Mouse (Mus musculus) embryonic facial prominence, embryonic 15.5 days (tissue): ENCODE data around the gene Ndufs2. TPM values are rescaled to one million over a fixed set of nuclear protein-coding genes. Genes with fewer than 3 reads are reported as not detected.

ENCODE experiments used
- ATAC-seq: fragments of 200-750 bp; cut with Nextera tagmentation; 2 replicates; pipeline ENCODE4 v1.8.0; 2017; ENCODE audit warnings: low read depth, moderate TSS enrichment; ENCODE audit not compliant: insufficient number of reproducible peaks, low FRiP score, low TSS enrichment
- H3K27ac ChIP-seq: fragments of 300-500 bp; sonication (generic); replicated peaks from 2 replicates; pipeline ENCODE4 v1.5.1; 2015; ENCODE audit warnings: mild to moderate bottlenecking, inconsistent platforms
- H3K27me3 ChIP-seq: fragments of 300-500 bp; sonication (generic); 2 replicates; pipeline ENCODE4 v1.6.1; 2015; ENCODE audit warnings: inconsistent platforms
- H3K36me3 ChIP-seq: fragments of 300-500 bp; sonication (generic); 2 replicates; pipeline ENCODE4 v1.6.1; 2015; ENCODE audit warnings: mild to moderate bottlenecking, inconsistent platforms
- H3K4me1 ChIP-seq: fragments of 300-500 bp; sonication (generic); 2 replicates; pipeline ENCODE4 v1.6.1; 2015; ENCODE audit warnings: inconsistent platforms
- H3K4me2 ChIP-seq: fragments of 300-500 bp; sonication (generic); replicated peaks from 2 replicates; pipeline ENCODE4 v1.6.1; 2015; ENCODE audit warnings: mild to moderate bottlenecking, inconsistent platforms
- H3K4me3 ChIP-seq: fragments of 300-500 bp; sonication (generic); replicated peaks from 2 replicates; pipeline ENCODE4 v1.5.1; 2015; ENCODE audit warnings: mild to moderate bottlenecking, inconsistent platforms
- H3K9ac ChIP-seq: fragments of 300-500 bp; sonication (generic); 2 replicates; pipeline ENCODE4 v1.6.1; 2015; ENCODE audit warnings: inconsistent platforms
- H3K9me3 ChIP-seq: fragments of 300-500 bp; sonication (generic); replicated peaks from 2 replicates; pipeline ENCODE4 v1.6.1; 2016; ENCODE audit warnings: inconsistent platforms
- WGBS: fragments of 180-500 bp; shearing (Covaris S2); methylation state at CpG from one replicate; pipeline ENCODE4 v1.1.7; 2015; 5-methylcytosine and 5-hydroxymethylcytosine counted together
- polyA plus RNA-seq: library from polyadenylated mRNA; unstranded; fragments of >200 nt; fragmentation: Nextera tagmentation; extraction: Ambion mirVana; gene quantifications from 2 replicates; pipeline ENCODE4 v1.2.1, GENCODE M21; 2015

Ndufs2 gene
- polyA plus RNA-seq, 1 experiment from 2014 or later = 217 TPM

DNA sequence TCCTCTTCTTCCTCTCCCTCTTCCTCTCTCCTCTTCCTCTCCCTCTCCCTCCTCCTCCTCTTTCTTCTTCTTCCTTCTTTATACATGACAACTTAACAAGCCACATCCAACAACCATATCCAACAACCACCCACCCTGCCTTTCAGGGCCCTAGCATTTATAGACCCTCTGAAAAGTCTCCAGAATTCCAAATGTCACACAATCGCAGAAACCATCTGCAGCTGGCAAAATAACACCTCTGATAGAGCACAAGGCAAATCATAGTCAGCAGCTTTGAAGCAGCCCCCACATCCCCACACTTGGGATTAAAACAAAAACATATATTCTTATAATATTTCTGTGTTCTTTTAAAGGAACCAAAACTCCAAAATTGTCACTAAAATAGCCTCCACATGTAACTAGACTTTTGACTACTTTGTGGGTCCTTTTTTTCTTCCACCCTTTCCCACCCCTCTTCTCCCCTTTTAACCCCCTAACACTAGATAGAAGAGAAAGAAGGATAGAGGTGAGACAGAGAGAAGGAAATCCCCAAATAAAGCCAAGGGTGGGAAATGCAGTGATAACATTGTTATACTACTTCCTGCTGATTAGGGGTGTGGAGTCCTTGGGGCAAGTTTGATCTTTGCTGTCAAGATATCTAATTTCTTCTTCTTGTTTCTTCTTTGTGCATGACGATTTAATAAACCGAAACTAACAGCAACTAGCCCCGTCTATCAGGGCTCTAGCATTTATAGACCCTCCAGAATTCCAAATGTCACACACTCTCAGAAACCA, 15.0 kb upstream of the Ndufs2 start:
- no peaks in the 10 kb centered on the region for H3K27me3 ChIP-seq
- no peaks in the 10 kb centered on the region for H3K9me3 ChIP-seq
- WGBS = 31% methylated on average over 4 of the region's 4 CpGs
- H3K9ac ChIP-seq = no peak overlapping the region
- no peak overlapping the region for H3K27ac ChIP-seq
- ATAC-seq = no peak
- H3K4me1 ChIP-seq = peaks cover 28% of the 10 kb centered on the region
- no peaks in the 10 kb centered on the region for H3K36me3 ChIP-seq
- H3K4me2 ChIP-seq = no peak overlapping the region
- no peak overlapping the region for H3K4me3 ChIP-seq

- no peaks in the 10 kb centered on the region for H3K9me3 ChIP-seq
- WGBS = 76% methylated on average over 3 of the region's 3 CpGs
- peaks cover 10% of the 10 kb centered on the region; the same call in 1 of the 2 replicates for H3K36me3 ChIP-seq
- peak overlapping the region; percentile 91 for H3K27ac ChIP-seq
- peaks cover 17% of the 10 kb centered on the region for H3K4me1 ChIP-seq
- no peak overlapping the region for H3K4me3 ChIP-seq
- H3K4me2 ChIP-seq = peak overlapping the region; percentile 46; the same call in 1 of the 2 replicates
- no peak for ATAC-seq
- H3K27me3 ChIP-seq = no peaks in the 10 kb centered on the region
- no peak overlapping the region for H3K9ac ChIP-seq
Measured at GRCm38 (mm10) chr1:171263666-171264461, 12.7 kb upstream of the Ndufs2 start.

GRCm38 (mm10) chr1:171263185-171263611, 12.0 kb upstream of the Ndufs2 start:
- Histone ChIP-seq H3K27ac (peak overlapping the region; percentile 91), H3K4me2 (peak overlapping the region; percentile 46), H3K4me3 (peak overlapping the region; percentile 25), H3K9ac (no peak overlapping the region), H3K36me3 (peaks cover 14% of the 10 kb centered on the region; the same call in 1 of the 2 replicates), H3K9me3 (no peaks in the 10 kb centered on the region), H3K4me1 (peaks cover 17% of the 10 kb centered on the region), H3K27me3 (no peaks in the 10 kb centered on the region)
- WGBS = 0% methylated on average over 2 of the region's 2 CpGs
- peak; percentile 88 for ATAC-seq

DNA sequence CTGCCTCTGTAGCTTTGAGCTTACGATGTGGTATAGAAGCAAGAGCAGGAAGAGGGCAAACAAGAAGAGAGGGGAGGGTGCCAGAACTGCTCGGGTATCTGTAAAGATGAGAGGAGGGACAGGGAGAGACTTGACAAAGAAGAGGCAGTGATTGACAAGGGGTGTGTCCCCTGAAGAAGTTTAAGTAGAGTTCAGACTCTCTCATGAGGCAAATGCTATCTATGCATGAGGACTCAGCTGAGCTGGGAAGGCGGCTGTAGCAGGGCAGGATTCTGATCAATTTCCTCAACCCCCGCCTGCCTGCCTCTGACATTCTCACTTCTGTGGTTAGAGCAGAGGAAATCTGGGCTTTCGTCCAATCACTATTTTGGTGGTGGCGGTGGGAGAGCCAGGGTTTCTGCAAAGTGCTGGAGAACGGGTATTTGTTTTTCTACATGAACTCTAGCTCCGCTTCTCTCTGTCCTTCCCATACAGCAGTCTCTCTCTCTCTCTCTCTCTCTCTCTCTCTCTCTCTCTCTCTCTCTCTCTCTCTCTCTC, 11.5 kb upstream of the Ndufs2 start:
- H3K4me2 ChIP-seq = peak overlapping the region; percentile 46
- H3K4me1 ChIP-seq = peaks cover 17% of the 10 kb centered on the region
- peak overlapping the region; percentile 7; the same call in 1 of the 2 replicates for H3K9ac ChIP-seq
- H3K27me3 ChIP-seq = no peaks in the 10 kb centered on the region
- H3K4me3 ChIP-seq = peak overlapping the region; percentile 25
- peaks cover 19% of the 10 kb centered on the region for H3K36me3 ChIP-seq
- WGBS = 2% methylated on average over 8 of the region's 8 CpGs
- ATAC-seq = peak; percentile 88
- H3K27ac ChIP-seq = peak overlapping the region; percentile 91
- no peaks in the 10 kb centered on the region for H3K9me3 ChIP-seq

- peaks cover 19% of the 10 kb centered on the region for H3K4me1 ChIP-seq
- no peak overlapping the region; the same call in 1 of the 2 replicates for H3K27ac ChIP-seq
- H3K4me3 ChIP-seq = no peak overlapping the region
- ATAC-seq = no peak
- H3K9ac ChIP-seq = no peak overlapping the region
- 80% methylated on average over 3 of the region's 3 CpGs for WGBS
- H3K27me3 ChIP-seq = no peaks in the 10 kb centered on the region
- H3K9me3 ChIP-seq = no peaks in the 10 kb centered on the region
- H3K4me2 ChIP-seq = no peak overlapping the region
- H3K36me3 ChIP-seq = peaks cover 36% of the 10 kb centered on the region
Measured at GRCm38 (mm10) chr1:171260316-171260715, 9.1 kb upstream of the Ndufs2 start.

GRCm38 (mm10) chr1:171258921-171259320, 7.7 kb upstream of the Ndufs2 start:
- Histone ChIP-seq H3K27ac (no peak overlapping the region), H3K36me3 (peaks cover 46% of the 10 kb centered on the region), H3K27me3 (no peaks in the 10 kb centered on the region), H3K4me3 (no peak overlapping the region), H3K9me3 (no peaks in the 10 kb centered on the region), H3K4me2 (no peak overlapping the region), H3K4me1 (peaks cover 21% of the 10 kb centered on the region), H3K9ac (no peak overlapping the region)
- 80% methylated on average over 17 of the region's 17 CpGs for WGBS
- no peak for ATAC-seq

- Histone ChIP-seq H3K4me1 (peaks cover 25% of the 10 kb centered on the region), H3K9ac (no peak overlapping the region), H3K27ac (no peak overlapping the region), H3K36me3 (peaks cover 48% of the 10 kb centered on the region), H3K9me3 (no peaks in the 10 kb centered on the region), H3K4me2 (no peak overlapping the region), H3K27me3 (no peaks in the 10 kb centered on the region), H3K4me3 (no peak overlapping the region)
- 89% methylated on average over 9 of the region's 9 CpGs for WGBS
- no peak for ATAC-seq
Measured at GRCm38 (mm10) chr1:171257781-171258180, 6.6 kb upstream of the Ndufs2 start.

GRCm38 (mm10) chr1:171256937-171257548, 5.9 kb upstream of the Ndufs2 start:
- 69% methylated on average over 15 of the region's 15 CpGs for WGBS
- H3K9ac ChIP-seq = no peak overlapping the region
- no peaks in the 10 kb centered on the region for H3K9me3 ChIP-seq
- H3K4me2 ChIP-seq = no peak overlapping the region
- peaks cover 26% of the 10 kb centered on the region for H3K4me1 ChIP-seq
- H3K4me3 ChIP-seq = no peak overlapping the region
- H3K27ac ChIP-seq = no peak overlapping the region
- peaks cover 48% of the 10 kb centered on the region for H3K36me3 ChIP-seq
- ATAC-seq = no peak
- no peaks in the 10 kb centered on the region for H3K27me3 ChIP-seq

- no peak overlapping the region for H3K4me2 ChIP-seq
- H3K27me3 ChIP-seq = no peaks in the 10 kb centered on the region
- H3K36me3 ChIP-seq = peaks cover 48% of the 10 kb centered on the region
- peaks cover 30% of the 10 kb centered on the region for H3K4me1 ChIP-seq
- H3K4me3 ChIP-seq = no peak overlapping the region
- no peaks in the 10 kb centered on the region for H3K9me3 ChIP-seq
- H3K27ac ChIP-seq = no peak overlapping the region
- WGBS = 86% methylated on average over 24 of the region's 24 CpGs
- no peak for ATAC-seq
- H3K9ac ChIP-seq = peak overlapping the region; percentile 18; the same call in 1 of the 2 replicates
Measured at GRCm38 (mm10) chr1:171256095-171256818, 5.1 kb upstream of the Ndufs2 start.

DNA sequence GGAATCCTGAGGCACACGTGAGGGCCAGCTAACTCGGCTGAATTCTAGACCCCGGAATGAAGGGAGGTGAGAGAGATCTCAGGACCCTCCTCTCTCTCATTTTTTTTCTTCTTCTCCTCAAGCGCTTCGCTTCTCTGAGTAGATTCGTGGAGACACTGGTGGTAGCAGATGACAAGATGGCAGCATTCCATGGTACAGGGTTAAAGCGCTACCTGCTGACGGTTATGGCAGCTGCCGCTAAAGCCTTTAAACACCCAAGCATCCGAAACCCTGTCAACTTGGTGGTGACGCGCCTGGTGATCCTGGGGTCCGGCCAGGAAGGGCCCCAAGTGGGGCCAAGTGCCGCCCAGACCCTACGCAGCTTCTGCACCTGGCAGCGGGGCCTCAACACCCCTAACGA, 1.2 kb upstream of the Ndufs2 start:
- WGBS = 32% methylated on average over 17 of the region's 17 CpGs
- no peak for ATAC-seq
- H3K36me3 ChIP-seq = peaks cover 26% of the 10 kb centered on the region

More for the DNA sequence above, 1.2 kb upstream of the Ndufs2 start:
- Histone ChIP-seq H3K4me2 (peak overlapping the region; percentile 74), H3K4me3 (peak overlapping the region; percentile 50), H3K27me3 (no peaks in the 10 kb centered on the region), H3K27ac (peak overlapping the region; percentile 97), H3K9me3 (no peaks in the 10 kb centered on the region), H3K4me1 (peaks cover 68% of the 10 kb centered on the region), H3K9ac (peak overlapping the region; percentile 21)
